Mouse (Mus musculus): ENCODE measurements around the gene Ankrd31.
A peak's percentile ranks its signal among the peaks of the same experiment; 100 is the strongest.
"Not testable (repeated sequence)": the region's sequence is repeated elsewhere in the genome, so short reads cannot be mapped to it uniquely, and the experiment has no call there.

Gene Ankrd31

GRCm38 (mm10) chr13:96748109-96748845 lies at the start of gene Ankrd31:
Gene Ankrd31 (plus strand): TSS chr13:96748272.
- no peak for DNase-seq (ENCODE audit: low spot score)

GRCm38 (mm10) chr13:96702567-96703278 lies 45.3 kb upstream of the Ankrd31 start:
- DNase-seq (ENCODE audit: low spot score), result no peak

DNA sequence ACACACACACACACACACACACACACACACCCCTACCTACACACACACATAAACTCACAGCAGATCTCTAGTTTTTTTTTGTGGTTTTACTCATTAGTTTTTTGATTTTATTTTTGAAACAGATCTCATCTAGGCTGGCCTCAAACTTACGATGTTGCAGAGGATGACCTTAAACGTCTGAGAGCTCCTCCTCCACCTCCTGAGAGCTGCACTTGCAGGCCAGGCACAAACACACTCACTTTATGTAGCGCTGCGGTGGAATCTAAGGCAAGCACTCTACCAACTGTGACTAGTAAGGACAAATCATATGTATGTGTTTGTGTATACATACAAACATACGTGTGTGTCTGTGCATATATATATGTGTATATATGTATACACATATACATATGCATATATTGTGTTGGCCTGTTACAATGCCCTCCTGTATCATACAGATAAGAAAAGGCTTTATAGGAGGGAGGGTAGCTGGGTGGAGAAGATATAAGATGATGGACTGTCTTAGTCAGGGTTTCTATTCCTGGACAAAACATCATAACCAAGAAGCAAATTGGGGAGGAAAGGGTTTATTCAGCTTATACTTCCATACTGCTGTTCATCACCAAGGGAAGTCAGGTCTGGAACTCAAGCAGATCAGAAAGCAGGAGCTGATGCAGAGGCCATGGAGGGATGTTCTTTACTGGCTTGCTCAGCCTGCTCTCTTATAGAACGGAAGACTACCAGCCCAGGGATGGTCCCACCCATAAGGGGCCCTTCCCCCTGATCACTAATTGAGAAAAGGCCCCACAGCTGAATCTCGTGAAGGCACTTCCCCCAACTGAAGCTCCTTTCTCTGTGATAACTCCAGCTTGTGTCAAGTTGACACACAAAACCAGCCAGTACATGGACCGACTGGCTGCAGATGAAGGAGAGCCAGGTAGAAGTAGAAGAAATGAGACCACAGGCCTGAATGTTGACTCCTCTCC lies 38.5 kb upstream of the Ankrd31 start:
- DNase-seq (ENCODE audit: low spot score), result no peak

DNA sequence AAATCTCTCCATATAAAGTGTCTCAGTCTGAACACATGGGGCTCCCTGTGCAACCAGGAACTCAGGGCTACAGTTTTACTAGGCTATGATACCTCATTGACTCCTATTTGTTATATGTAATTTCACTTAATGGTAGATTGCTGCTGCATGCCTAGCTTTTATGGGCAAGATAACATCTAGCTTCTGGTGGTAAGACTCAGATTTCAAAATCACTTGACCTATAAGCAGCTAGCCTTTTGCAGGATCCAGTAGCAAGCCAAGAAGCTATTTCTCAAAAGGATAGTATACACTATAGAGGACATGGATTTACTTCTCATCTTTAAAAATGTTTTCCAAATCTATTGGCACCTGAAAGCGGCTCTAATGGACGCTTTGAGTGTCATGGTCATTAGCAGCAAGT lies 31.8 kb upstream of the Ankrd31 start:
- DNase-seq (ENCODE audit: low spot score), result no peak

DNA sequence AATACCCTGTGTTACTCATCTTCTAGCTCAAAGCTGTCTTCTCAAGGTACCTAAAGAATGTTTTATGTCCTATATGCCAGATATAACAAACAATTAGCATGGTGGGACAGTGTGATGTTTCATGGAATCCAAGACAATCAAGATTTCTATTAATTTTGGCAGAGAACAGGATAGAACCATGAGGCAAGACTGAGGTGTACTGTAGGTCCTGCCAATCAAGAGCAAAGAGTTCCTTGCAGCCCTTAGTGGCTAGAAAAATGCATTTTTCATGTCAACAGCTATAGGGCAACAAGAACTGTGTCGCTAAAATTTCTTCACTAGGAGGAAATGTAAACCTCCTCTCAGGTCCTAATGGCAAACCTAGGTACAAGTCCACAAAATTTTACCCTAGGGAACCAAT lies 30.3 kb upstream of the Ankrd31 start:
- no peak for DNase-seq (ENCODE audit: low spot score)

- no peak for DNase-seq (ENCODE audit: low spot score)
Observed at GRCm38 (mm10) chr13:96720003-96720402, 28.1 kb upstream of the Ankrd31 start.

GRCm38 (mm10) chr13:96728289-96728688 lies 19.8 kb upstream of the Ankrd31 start:
- no peak for DNase-seq (ENCODE audit: low spot score)

GRCm38 (mm10) chr13:96729146-96729545 lies 18.9 kb upstream of the Ankrd31 start:
- DNase-seq (ENCODE audit: low spot score), result no peak

DNA sequence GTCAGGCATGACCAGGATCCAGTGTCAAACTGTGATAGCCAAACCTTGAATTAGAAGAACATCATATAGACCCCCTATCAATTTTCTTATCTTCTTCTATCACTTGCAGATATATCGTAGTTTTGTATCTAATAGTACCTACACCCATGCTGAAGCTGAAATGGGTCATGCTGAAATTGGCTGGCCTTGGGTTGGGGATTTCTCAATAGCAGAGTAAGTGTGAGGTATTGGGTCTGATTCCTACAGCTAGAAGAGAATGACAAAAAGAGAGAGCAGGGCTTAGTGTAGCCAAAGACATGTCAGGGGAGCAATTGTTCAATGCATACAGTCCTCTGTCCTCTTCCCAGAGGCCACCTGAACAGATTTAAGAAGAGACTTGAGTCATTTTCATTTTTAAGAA lies 18.0 kb upstream of the Ankrd31 start:
- DNase-seq (ENCODE audit: low spot score), result no peak

DNA sequence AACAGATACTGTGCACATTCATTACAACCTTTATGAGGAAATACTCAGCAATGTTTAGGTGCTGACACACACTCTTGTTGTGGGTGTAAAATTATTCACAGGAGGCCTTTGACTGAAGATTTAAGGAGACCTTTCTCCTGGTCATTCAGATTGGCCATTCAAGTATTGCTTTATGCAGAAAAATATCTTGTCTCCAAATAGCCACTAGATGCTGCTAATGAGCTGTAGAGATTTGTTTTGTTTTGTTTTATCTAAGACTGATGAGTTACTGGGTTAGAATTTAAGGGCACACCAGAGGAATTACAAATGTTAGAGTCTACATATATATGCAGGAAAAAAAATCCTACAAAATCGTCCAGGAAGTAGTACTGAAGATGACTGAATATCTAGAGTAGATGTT lies 12.9 kb upstream of the Ankrd31 start:
- no peak for DNase-seq (ENCODE audit: low spot score)

- no peak for DNase-seq (ENCODE audit: low spot score)
Observed at GRCm38 (mm10) chr13:96740159-96740558, 7.9 kb upstream of the Ankrd31 start.

GRCm38 (mm10) chr13:96742871-96743270 lies 5.2 kb upstream of the Ankrd31 start:
- no peak for DNase-seq (ENCODE audit: low spot score)

DNA sequence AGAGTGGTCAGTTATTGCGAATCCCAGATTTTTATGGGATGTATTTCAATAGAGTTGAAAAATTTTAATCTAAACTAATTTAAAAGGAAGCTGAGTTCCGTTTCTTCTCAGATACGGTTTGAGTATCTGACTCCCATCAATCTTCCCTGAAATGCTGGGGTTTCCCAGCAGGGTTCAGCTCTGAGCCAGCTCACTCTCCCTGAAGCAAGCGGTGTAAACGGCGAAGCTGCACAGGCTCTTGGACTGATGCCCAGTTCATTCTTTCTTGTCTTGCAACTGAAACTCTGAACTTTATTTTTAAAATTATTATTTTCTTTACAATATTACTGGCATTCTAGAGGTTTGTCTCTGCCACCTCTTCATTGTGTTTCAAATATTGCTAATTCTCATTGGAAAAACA lies 2.0 kb upstream of the Ankrd31 start:
- DNase-seq (ENCODE audit: low spot score), result no peak

DNA sequence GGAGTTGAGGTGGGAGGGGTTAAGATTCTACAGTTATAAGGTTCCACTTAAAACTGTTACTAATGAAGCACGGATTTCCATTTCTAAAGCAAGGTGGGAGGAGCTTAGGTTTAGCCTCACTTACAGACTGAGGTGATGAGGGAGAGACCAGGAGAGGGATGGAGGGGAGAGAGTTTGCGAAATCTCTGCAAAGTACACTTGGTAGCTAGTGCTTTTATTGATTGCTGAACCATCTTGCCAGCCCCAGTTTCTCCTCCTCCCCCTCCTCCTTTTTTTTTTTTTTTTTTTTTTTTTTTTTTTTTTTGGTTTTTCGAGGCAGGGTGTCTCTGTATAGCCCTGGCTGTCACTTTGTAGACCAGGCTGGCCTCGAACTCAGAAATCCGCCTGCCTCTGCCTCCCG lies 1.8 kb downstream of the Ankrd31 start:
- no peak for DNase-seq (ENCODE audit: low spot score)

DNA sequence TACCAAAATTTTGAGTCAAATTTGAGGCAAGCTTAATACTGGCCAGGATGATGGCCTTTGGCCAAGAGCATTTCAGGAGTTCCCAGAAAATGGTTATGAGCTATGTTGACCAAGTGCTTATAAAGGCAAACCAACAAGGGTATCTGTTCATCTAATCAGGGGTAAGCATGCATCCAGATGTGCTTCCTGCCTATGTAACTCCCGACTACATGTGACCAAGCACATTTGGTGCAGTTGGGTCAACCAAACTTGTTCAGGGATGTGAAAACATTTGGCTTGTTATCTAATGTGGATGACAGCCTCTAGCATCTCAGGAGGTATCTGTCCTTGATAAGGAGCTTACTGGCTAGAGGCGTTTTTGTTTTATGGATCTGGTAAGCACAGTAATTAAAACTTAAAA lies 12.8 kb downstream of the Ankrd31 start:
- no peak for DNase-seq (ENCODE audit: low spot score)

DNA sequence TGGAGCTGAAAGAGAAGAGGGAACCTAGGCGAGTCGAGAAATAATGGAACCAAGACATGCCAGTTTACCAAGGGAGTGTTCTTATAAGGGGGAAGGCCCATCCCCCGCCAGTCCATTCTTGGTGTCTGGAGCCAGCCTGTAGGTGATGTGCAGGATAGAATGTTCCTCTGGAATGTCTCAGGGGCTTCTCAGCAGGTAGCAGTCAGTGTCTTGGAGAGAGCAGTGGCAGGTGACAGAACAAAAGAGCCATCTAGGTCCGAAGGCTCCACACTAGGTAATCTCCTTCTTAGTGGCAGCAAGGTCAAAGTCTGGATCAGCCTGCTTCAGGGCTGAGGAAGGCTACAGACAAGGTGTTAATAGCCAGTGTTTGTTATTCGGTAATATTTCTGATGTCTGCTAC lies 38.0 kb downstream of the Ankrd31 start:
- DNase-seq (ENCODE audit: low spot score), result not testable (repeated sequence)

- DNase-seq (ENCODE audit: low spot score), result no peak
Observed at GRCm38 (mm10) chr13:96793451-96793850, 45.4 kb downstream of the Ankrd31 start.

DNA sequence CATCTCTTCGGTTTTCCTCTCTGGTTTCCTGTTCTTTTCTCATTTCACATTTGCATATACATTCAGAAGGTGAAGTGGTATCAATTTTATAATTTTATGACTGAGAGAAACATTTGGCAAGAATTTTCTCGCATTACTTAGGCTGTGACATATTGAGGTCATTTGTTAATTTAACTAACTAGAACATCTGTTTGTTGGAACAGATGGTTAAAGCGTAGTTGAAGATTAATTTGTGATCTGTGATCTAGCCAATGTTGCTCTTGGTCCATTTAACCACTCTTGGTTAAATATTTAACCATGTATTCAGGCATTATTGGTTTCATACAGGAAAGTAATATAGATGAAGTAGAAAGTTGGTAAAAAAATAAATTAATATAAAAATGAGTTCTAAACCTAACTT lies 47.2 kb downstream of the Ankrd31 start:
- no peak for DNase-seq (ENCODE audit: low spot score)

DNA sequence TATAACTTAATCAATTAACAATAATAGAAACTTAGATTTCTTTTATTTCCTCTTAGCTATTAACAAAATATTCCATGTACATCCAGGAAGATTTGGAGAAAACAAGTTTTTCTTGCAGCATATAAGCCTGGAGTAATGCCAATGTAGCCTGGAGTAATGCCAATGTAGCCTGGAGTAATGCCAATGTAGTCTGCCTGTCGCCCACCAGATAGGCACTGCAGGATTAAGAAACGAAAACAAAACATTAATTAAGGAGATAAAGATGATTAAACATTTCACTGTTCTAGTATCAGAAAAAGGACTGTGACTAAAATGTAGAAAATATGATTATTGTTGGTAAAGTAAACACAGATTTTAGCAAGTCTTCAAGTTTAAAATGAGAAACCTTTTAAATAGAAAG lies 49.4 kb downstream of the Ankrd31 start:
- no peak for DNase-seq (ENCODE audit: low spot score)

DNA sequence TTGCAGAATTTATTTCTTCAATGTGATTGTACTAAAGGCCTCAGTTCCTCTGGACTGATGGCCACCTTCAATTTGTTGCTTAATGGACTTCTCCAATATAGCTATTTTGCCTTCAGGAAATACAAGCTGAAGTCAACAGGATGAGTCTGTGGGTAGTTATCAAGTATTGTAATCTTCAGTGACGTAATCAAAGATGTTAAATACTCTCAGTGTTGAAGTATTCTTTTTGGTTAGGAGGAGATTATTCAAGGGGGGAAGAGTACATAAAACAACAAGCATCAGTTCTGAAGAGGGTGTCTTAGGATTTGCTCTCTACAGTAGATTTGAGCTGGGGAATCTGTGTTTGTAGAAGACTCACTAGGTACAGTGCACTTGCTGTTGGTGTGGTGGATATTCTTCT lies 101.7 kb downstream of the Ankrd31 start:
- DNase-seq (ENCODE audit: low spot score), result no peak

GRCm38 (mm10) chr13:96852133-96852532 lies 104.1 kb downstream of the Ankrd31 start:
- no peak for DNase-seq (ENCODE audit: low spot score)

- no peak for DNase-seq (ENCODE audit: low spot score)
Observed at GRCm38 (mm10) chr13:96853256-96853655, 105.2 kb downstream of the Ankrd31 start.

DNA sequence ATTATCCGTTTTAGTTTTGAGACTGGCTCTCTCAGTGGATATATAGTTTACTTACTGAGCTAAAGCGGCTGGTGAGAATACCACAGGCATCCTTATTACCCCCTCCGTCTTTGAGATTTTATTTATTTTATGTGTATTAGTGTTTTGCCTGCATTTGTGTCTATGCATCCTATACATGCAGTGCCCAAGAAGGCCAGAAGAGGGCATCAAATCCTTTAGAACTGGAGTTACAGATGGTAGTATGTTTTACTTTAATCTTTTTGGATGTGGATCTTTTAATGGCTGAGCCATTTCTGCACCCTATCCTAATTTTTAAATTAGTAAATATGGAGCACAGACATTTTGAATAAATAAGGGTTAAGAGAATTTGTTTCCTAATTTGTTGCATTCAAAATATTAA lies 107.1 kb downstream of the Ankrd31 start:
- DNase-seq (ENCODE audit: low spot score), result peak; percentile 18
